Mouse (Mus musculus) liver, postnatal 0 days (tissue): ENCODE data around the gene Psme4. TPM values are rescaled to one million over a fixed set of nuclear protein-coding genes. Genes with fewer than 3 reads are reported as not detected.

ENCODE experiments used
- ATAC-seq: fragments of 200-750 bp; cut with Nextera tagmentation; 2 replicates; pipeline ENCODE4 v1.8.0; 2017; ENCODE audit warnings: mild to moderate bottlenecking, moderate library complexity
- DNase-seq: peaks from one replicate; pipeline ENCODE4 v3.0.0-alpha.2; 2016
- H3K27ac ChIP-seq: fragments of 300-500 bp; sonication (generic); 2 replicates; pipeline ENCODE4 v1.5.1; 2014; ENCODE audit warnings: antibody characterized with exemption, moderate library complexity, mild to moderate bottlenecking, low read depth
- H3K27me3 ChIP-seq: fragments of 300-500 bp; sonication (generic); 2 replicates; pipeline ENCODE4 v1.6.1; 2014; ENCODE audit warnings: low read length, control low read depth, mixed read lengths; ENCODE audit not compliant: insufficient read depth
- H3K36me3 ChIP-seq: fragments of 300-500 bp; sonication (generic); replicated peaks from 2 replicates; pipeline ENCODE4 v1.6.1; 2014; ENCODE audit warnings: mild to moderate bottlenecking, control low read depth, low read length, moderate library complexity, mixed read lengths; ENCODE audit not compliant: insufficient read depth
- H3K4me1 ChIP-seq: fragments of 300-500 bp; sonication (generic); 2 replicates; pipeline ENCODE4 v1.6.1; 2014; ENCODE audit warnings: antibody characterized with exemption, mild to moderate bottlenecking, control low read depth; ENCODE audit not compliant: insufficient read depth
- H3K4me2 ChIP-seq: fragments of 300-500 bp; sonication (generic); 2 replicates; pipeline ENCODE4 v1.6.1; 2014; ENCODE audit warnings: low read depth, mild to moderate bottlenecking, low read length, moderate library complexity, mixed read lengths
- H3K4me3 ChIP-seq: fragments of 300-500 bp; sonication (generic); 2 replicates; pipeline ENCODE4 v1.5.1; 2014; ENCODE audit warnings: low read depth, low read length
- H3K9ac ChIP-seq: fragments of 300-500 bp; sonication (generic); replicated peaks from 2 replicates; pipeline ENCODE4 v1.6.1; 2014; ENCODE audit warnings: mild to moderate bottlenecking, moderate library complexity
- H3K9me3 ChIP-seq: fragments of 300-500 bp; sonication (generic); 2 replicates; pipeline ENCODE4 v1.6.1; 2016; ENCODE audit warnings: mild to moderate bottlenecking, control low read depth, low read length, mixed read lengths
- CTCF ChIP-seq: sonication (generic); IDR thresholded peaks from 2 replicates; pipeline ENCODE4 v1.5.1; 2016; ENCODE audit warnings: antibody characterized with exemption, low read depth
- EP300 ChIP-seq: IDR thresholded peaks from 2 replicates; pipeline ENCODE4 v1.6.1; 2016; ENCODE audit warnings: antibody characterized with exemption, low read depth, mild to moderate bottlenecking
- WGBS: fragments of 180-500 bp; shearing (Covaris S2); extraction: QIAGEN DNeasy Blood & Tissue Kit; methylation state at CpG from one replicate; pipeline ENCODE4 v1.1.7; 2014; ENCODE audit not compliant: insufficient replicate concordance; 5-methylcytosine and 5-hydroxymethylcytosine counted together
- polyA plus RNA-seq: library from polyadenylated mRNA; unstranded; fragments of >200 nt; fragmentation: Nextera tagmentation; extraction: Ambion mirVana; gene quantifications from 2 replicates; pipeline ENCODE4 v1.2.1, GENCODE M21; 2015

Psme4 gene
- polyA plus RNA-seq, 1 experiment from 2014 or later: 7.8 TPM

DNA sequence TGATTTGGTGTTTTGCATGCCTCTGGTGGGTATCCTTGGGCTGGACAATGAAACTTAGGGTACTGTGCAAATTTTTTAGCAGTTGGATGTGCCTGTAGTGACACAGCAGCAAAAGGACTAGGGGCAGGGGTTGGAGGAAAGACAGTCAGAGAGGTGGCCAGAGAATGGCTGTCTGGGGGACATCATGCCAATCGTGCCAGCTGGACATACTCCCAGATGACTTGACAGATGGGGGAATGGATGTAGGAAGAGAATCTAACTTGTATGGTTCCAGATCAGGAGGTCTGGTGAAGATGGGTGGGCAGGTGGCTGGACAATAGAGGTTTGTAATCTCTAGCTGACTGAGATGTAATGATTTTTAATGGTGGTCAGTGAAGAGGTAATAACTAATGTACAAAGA lies 6.5 kb upstream of the Psme4 start:
- H3K4me3 ChIP-seq: no peak overlapping the region
- ATAC-seq: no peak
- no peak for DNase-seq
- no peak overlapping the region for H3K27ac ChIP-seq
- no peak overlapping the region for H3K4me2 ChIP-seq
- TF ChIP-seq CTCF (no peak), EP300 (no peak)
- no peaks in the 10 kb centered on the region for H3K27me3 ChIP-seq
- H3K9me3 ChIP-seq: no peaks in the 10 kb centered on the region
- no peak overlapping the region for H3K9ac ChIP-seq
- 69% methylated on average over 1 of the region's 1 CpGs for WGBS
- no peaks in the 10 kb centered on the region for H3K36me3 ChIP-seq
- 0 out of 2 replicates have a peak, but pooled peaks cover 3% of the 10 kb centered on the region for H3K4me1 ChIP-seq

DNA sequence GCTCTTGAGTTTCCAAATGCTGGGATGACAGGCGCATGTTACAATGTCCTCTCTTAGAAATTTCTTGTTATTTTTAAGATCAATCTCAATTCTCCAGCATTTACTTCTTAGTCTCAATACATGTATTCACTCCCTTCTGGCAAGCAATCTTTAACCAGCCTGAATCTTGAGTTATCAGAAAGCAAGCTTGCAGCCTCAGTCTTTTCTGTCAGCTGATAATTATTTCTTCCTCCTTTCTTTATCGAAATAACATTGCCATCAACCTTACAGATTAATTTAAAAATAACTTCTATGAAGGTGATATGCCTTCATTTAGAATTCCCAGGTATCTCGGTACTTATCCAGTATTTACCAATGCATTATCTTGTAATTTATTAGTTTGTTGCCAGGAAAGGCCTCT lies 709 bp upstream of the Psme4 start:
- Histone ChIP-seq H3K9ac (peak overlapping the region; percentile 100), H3K36me3 (no peaks in the 10 kb centered on the region), H3K4me1 (peaks cover 22% of the 10 kb centered on the region)

DNA sequence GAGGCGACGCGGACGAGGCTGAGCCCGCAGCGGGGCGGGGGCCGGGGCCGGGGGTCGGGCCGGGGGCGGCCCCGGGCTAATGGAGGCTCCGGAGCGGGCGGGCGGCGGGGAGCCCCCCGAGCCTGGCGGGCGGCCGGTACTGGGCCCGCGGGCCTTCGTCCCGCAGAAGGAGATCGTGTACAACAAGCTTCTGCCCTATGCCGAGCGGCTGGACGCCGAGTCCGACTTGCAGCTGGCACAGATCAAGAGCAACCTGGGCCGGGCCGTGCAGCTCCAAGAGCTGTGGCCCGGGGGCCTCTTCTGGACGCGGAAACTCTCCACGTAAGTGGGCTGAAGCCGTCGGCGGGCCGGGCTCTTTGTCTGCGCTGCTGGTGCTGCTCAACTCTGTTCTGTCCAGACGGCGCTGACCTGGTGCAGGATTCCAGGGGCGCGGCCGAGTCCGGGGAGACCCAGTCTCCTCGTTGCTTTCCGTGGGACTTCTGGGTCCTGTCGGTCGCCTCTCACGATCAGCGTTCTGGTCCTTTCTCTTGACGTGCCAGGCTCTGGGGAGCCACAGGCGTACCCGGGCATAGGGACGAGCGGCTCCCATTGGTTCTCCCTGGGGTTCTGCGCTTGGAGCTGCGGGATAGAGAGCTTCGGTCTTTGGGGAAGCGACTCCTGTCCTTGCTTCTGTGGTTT lies 517 bp downstream of the Psme4 start:
- H3K4me2 ChIP-seq: peak overlapping the region; percentile 74
- peak overlapping the region; percentile 100 for H3K9ac ChIP-seq
- WGBS: 1% methylated on average over 46 of the region's 64 CpGs
- no peaks in the 10 kb centered on the region for H3K36me3 ChIP-seq
- peaks cover 24% of the 10 kb centered on the region for H3K4me1 ChIP-seq
- H3K27me3 ChIP-seq: no peaks in the 10 kb centered on the region
- ATAC-seq: peak; percentile 75
- DNase-seq: peak; percentile 74
- no peak for TF ChIP-seq EP300
- TF ChIP-seq CTCF: no peak
- H3K27ac ChIP-seq: peak overlapping the region; percentile 97
- peak overlapping the region; percentile 83 for H3K4me3 ChIP-seq
- no peaks in the 10 kb centered on the region for H3K9me3 ChIP-seq

More for the DNA sequence above, 709 bp upstream of the Psme4 start:
- H3K27ac ChIP-seq: peak overlapping the region; percentile 97; the same call in 1 of the 2 replicates
- H3K4me2 ChIP-seq: peak overlapping the region; percentile 74
- peak overlapping the region; percentile 83 for H3K4me3 ChIP-seq
- 65% methylated on average over 3 of the region's 3 CpGs for WGBS
- no peak for ATAC-seq
- H3K9me3 ChIP-seq: no peaks in the 10 kb centered on the region
- no peak for DNase-seq
- no peak for TF ChIP-seq EP300
- TF ChIP-seq CTCF: no peak
- no peaks in the 10 kb centered on the region for H3K27me3 ChIP-seq

DNA sequence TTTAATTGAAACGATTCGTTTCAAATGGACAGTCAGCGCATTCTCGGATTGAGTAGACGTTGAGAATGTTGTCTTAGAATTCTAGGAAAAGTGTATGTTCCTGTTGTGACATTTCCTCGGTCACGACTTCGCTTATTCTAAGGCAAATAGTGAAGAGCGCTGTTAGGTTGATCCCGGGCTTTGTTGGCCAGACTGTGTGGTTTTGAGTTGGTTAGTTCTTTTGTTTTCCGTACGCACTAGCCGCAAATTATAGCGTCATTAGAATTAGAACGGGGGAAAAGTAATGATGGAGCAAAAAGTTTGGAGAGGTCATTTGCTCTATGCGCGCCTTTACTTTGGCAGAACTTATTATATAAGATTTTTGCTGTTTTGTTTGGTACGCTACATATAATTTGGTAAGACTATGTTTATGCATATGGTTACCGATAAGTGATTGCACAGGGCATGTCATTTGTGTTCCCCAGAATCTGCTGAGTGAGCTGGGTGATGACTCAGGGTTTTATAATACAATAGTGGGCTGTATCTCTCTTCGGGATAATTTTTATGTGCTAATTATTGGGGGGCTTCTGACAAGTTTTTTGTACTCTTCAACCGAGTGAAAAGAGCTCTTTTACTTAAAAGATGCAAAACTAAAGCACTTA lies 1.4 kb downstream of the Psme4 start:
- H3K4me1 ChIP-seq: peaks cover 29% of the 10 kb centered on the region
- no peak for TF ChIP-seq CTCF
- TF ChIP-seq EP300: no peak
- DNase-seq (no peak), ATAC-seq (no peak)
- WGBS: 2% methylated on average over 21 of the region's 21 CpGs
- peak overlapping the region; percentile 97 for H3K27ac ChIP-seq
- peak overlapping the region; percentile 100 for H3K9ac ChIP-seq
- H3K4me3 ChIP-seq: peak overlapping the region; percentile 83
- H3K27me3 ChIP-seq: no peaks in the 10 kb centered on the region
- H3K4me2 ChIP-seq: peak overlapping the region; percentile 74
- H3K9me3 ChIP-seq: no peaks in the 10 kb centered on the region
- no peaks in the 10 kb centered on the region for H3K36me3 ChIP-seq

DNA sequence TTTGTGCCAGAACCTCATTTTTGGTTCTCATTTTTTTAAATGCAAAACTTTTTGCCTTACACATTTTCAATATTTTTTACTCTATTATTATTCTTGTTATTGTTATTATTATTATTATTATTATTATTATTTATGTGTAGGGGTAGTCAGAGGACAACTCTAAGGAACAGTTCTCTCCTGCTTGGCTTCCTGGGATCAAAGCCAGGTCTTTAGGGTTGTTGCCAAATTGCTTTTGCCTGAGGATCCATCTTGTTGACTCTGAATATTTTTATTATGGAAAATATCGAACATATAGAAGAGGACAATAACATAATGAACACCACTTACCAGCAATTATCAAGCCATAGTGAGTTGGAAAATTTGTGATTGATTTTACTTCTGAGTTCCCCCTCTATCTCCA lies 3.1 kb downstream of the Psme4 start:
- H3K9ac ChIP-seq: no peak overlapping the region
- 87% methylated on average over 1 of the region's 1 CpGs for WGBS
- no peak overlapping the region for H3K4me3 ChIP-seq
- H3K27me3 ChIP-seq: no peaks in the 10 kb centered on the region
- no peak overlapping the region for H3K4me2 ChIP-seq
- no peak for TF ChIP-seq CTCF
- no peaks in the 10 kb centered on the region for H3K9me3 ChIP-seq
- H3K27ac ChIP-seq: no peak overlapping the region
- no peak for ATAC-seq
- no peaks in the 10 kb centered on the region for H3K36me3 ChIP-seq
- DNase-seq: no peak
- H3K4me1 ChIP-seq: peaks cover 28% of the 10 kb centered on the region

DNA sequence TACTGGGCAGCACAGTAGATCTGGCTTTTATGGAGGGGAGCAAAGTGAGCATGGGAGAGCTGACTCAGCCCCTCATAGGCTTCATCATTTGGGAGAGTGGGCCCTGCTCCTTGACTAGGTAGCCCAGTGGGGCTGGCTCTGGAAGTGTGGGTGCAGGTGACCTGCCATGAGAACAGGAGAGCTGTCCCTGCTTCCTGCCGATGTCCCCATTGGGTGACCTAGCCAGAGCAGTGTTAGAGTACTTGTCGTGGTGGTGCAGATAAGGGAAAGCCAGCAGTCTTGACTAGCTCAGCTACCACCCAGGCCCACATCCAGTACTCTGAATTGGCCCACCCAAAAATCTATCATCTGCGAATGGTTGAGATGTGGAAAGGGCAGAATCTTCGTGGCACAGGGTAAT lies 6.0 kb downstream of the Psme4 start:
- WGBS: 41% methylated on average over 4 of the region's 4 CpGs
- ATAC-seq (peak; percentile 40; the same call in 1 of the 2 replicates), DNase-seq (no peak)
- H3K4me3 ChIP-seq: no peak overlapping the region
- no peaks in the 10 kb centered on the region for H3K36me3 ChIP-seq
- H3K4me2 ChIP-seq: no peak overlapping the region
- no peak for TF ChIP-seq CTCF
- TF ChIP-seq EP300: no peak
- H3K9me3 ChIP-seq: no peaks in the 10 kb centered on the region
- H3K9ac ChIP-seq: no peak overlapping the region
- H3K4me1 ChIP-seq: peaks cover 17% of the 10 kb centered on the region
- no peak overlapping the region for H3K27ac ChIP-seq
- H3K27me3 ChIP-seq: no peaks in the 10 kb centered on the region
